Mouse (Mus musculus) intestine, postnatal 0 days (tissue): ENCODE measurements around the gene Tbxas1. TPM values are rescaled to one million over a fixed set of nuclear protein-coding genes. Genes with fewer than 3 reads are reported as not detected.

Experiments
- ATAC-seq: fragments of 200-750 bp; cut with Nextera tagmentation; 2 replicates; pipeline ENCODE4 v1.8.0; 2017; ENCODE audit warnings: mild to moderate bottlenecking, moderate TSS enrichment, moderate library complexity
- H3K27ac ChIP-seq: fragments of 300-500 bp; sonication (generic); 2 replicates; pipeline ENCODE4 v1.5.1; 2014; ENCODE audit warnings: mild to moderate bottlenecking, low read depth, low read length, moderate library complexity
- H3K27me3 ChIP-seq: fragments of 300-500 bp; sonication (generic); replicated peaks from 2 replicates; pipeline ENCODE4 v1.6.1; 2014; ENCODE audit warnings: low read length, mixed read lengths; ENCODE audit not compliant: control insufficient read depth, insufficient read depth
- H3K36me3 ChIP-seq: fragments of 300-500 bp; sonication (generic); 2 replicates; pipeline ENCODE4 v1.6.1; 2014; ENCODE audit warnings: mild to moderate bottlenecking, moderate library complexity; ENCODE audit not compliant: control insufficient read depth, insufficient read depth
- H3K4me1 ChIP-seq: fragments of 300-500 bp; sonication (generic); replicated peaks from 2 replicates; pipeline ENCODE4 v1.6.1; 2014; ENCODE audit warnings: antibody characterized with exemption, low read length, mixed read lengths; ENCODE audit not compliant: control insufficient read depth, insufficient read depth
- H3K4me2 ChIP-seq: fragments of 300-500 bp; sonication (generic); replicated peaks from 2 replicates; pipeline ENCODE4 v1.6.1; 2014; ENCODE audit warnings: low read depth, mild to moderate bottlenecking, moderate library complexity
- H3K4me3 ChIP-seq: fragments of 300-500 bp; sonication (generic); 2 replicates; pipeline ENCODE4 v1.5.1; 2014; ENCODE audit warnings: low read depth, low read length
- H3K9ac ChIP-seq: fragments of 300-500 bp; sonication (generic); 2 replicates; pipeline ENCODE4 v1.6.1; 2014; ENCODE audit warnings: mild to moderate bottlenecking, low read depth, low read length
- H3K9me3 ChIP-seq: fragments of 300-500 bp; sonication (generic); 2 replicates; pipeline ENCODE4 v1.6.1; 2016; ENCODE audit warnings: mixed run types; ENCODE audit not compliant: control insufficient read depth
- CTCF ChIP-seq: sonication (generic); IDR thresholded peaks from 2 replicates; pipeline ENCODE4 v1.5.1; 2016; ENCODE audit warnings: low read depth, mild to moderate bottlenecking, control low read depth, antibody characterized with exemption, moderate library complexity
- WGBS: fragments of 180-500 bp; shearing (Covaris S2); extraction: QIAGEN DNeasy Blood & Tissue Kit; methylation state at CpG from one replicate; pipeline ENCODE4 v1.1.7; 2014; 5-methylcytosine and 5-hydroxymethylcytosine counted together
- polyA plus RNA-seq: library from polyadenylated mRNA; unstranded; fragments of >200 nt; fragmentation: Nextera tagmentation; extraction: Ambion mirVana; gene quantifications from 2 replicates; pipeline ENCODE4 v1.2.1, GENCODE M21; 2015

The Tbxas1 gene
- polyA plus RNA-seq, 1 experiment from 2014 or later, result 2.1 TPM

- WGBS, result 72% methylated on average over 20 of the region's 20 CpGs
- H3K9ac ChIP-seq, result no peak overlapping the region
- H3K36me3 ChIP-seq, result no peaks in the 10 kb centered on the region
- no peaks in the 10 kb centered on the region for H3K9me3 ChIP-seq
- no peaks in the 10 kb centered on the region for H3K4me1 ChIP-seq
- no peak for TF ChIP-seq CTCF
- no peak for ATAC-seq
- H3K4me2 ChIP-seq, result no peak overlapping the region
- H3K27ac ChIP-seq, result no peak overlapping the region
- no peak overlapping the region for H3K4me3 ChIP-seq
- no peaks in the 10 kb centered on the region for H3K27me3 ChIP-seq
Observed at GRCm38 (mm10) chr6:39005267-39005944, 130.2 kb downstream of the Tbxas1 start.

- H3K9me3 ChIP-seq, result no peaks in the 10 kb centered on the region
- 92% methylated on average over 5 of the region's 5 CpGs for WGBS
- no peak overlapping the region for H3K4me2 ChIP-seq
- no peak overlapping the region for H3K4me3 ChIP-seq
- no peak overlapping the region for H3K27ac ChIP-seq
- no peaks in the 10 kb centered on the region for H3K36me3 ChIP-seq
- no peak for TF ChIP-seq CTCF
- ATAC-seq, result no peak
- no peak overlapping the region for H3K9ac ChIP-seq
- no peaks in the 10 kb centered on the region for H3K4me1 ChIP-seq
- no peaks in the 10 kb centered on the region for H3K27me3 ChIP-seq
Observed at GRCm38 (mm10) chr6:39005945-39006572, 130.9 kb downstream of the Tbxas1 start.

- no peak for TF ChIP-seq CTCF
- Histone ChIP-seq H3K9ac (no peak overlapping the region), H3K4me2 (no peak overlapping the region), H3K4me3 (no peak overlapping the region), H3K4me1 (no peaks in the 10 kb centered on the region), H3K27ac (no peak overlapping the region), H3K36me3 (no peaks in the 10 kb centered on the region), H3K9me3 (no peaks in the 10 kb centered on the region), H3K27me3 (no peaks in the 10 kb centered on the region)
- WGBS, result 70% methylated on average over 5 of the region's 5 CpGs
- no peak for ATAC-seq
Observed at GRCm38 (mm10) chr6:39007223-39007622, 132.0 kb downstream of the Tbxas1 start.

GRCm38 (mm10) chr6:39008116-39008515 lies 132.9 kb downstream of the Tbxas1 start:
- TF ChIP-seq CTCF, result no peak
- 71% methylated on average over 4 of the region's 4 CpGs for WGBS

GRCm38 (mm10) chr6:39013034-39013832 lies 138.0 kb downstream of the Tbxas1 start:
- WGBS, result 53% methylated on average over 10 of the region's 10 CpGs
- Histone ChIP-seq H3K4me3 (no peak overlapping the region), H3K27ac (no peak overlapping the region), H3K9me3 (0 out of 2 replicates have a peak, but pooled peaks cover 5% of the 10 kb centered on the region), H3K4me1 (no peaks in the 10 kb centered on the region), H3K36me3 (no peaks in the 10 kb centered on the region), H3K4me2 (no peak overlapping the region), H3K9ac (no peak overlapping the region), H3K27me3 (no peaks in the 10 kb centered on the region)
- peak; percentile 93 for ATAC-seq
- peak; percentile 39; the same call in 1 of the 2 replicates for TF ChIP-seq CTCF

More at GRCm38 (mm10) chr6:39008116-39008515, 132.9 kb downstream of the Tbxas1 start:
- Histone ChIP-seq H3K9me3 (0 out of 2 replicates have a peak, but pooled peaks cover 5% of the 10 kb centered on the region), H3K4me2 (no peak overlapping the region), H3K4me3 (no peak overlapping the region), H3K9ac (no peak overlapping the region), H3K36me3 (no peaks in the 10 kb centered on the region), H3K4me1 (no peaks in the 10 kb centered on the region), H3K27me3 (no peaks in the 10 kb centered on the region), H3K27ac (no peak overlapping the region)
- ATAC-seq, result no peak

- WGBS, result 86% methylated on average over 11 of the region's 11 CpGs
- Histone ChIP-seq H3K27ac (no peak overlapping the region), H3K4me1 (0 out of 2 replicates have a peak, but pooled peaks cover 2% of the 10 kb centered on the region), H3K36me3 (no peaks in the 10 kb centered on the region), H3K4me3 (no peak overlapping the region), H3K4me2 (no peak overlapping the region), H3K9me3 (0 out of 2 replicates have a peak, but pooled peaks cover 2% of the 10 kb centered on the region), H3K27me3 (no peaks in the 10 kb centered on the region), H3K9ac (no peak overlapping the region)
- no peak for TF ChIP-seq CTCF
- no peak for ATAC-seq
Observed at GRCm38 (mm10) chr6:39017942-39018341, 142.7 kb downstream of the Tbxas1 start.
